Comparison of ENCODE assay signal across 14 mouse cellular contexts in genomic region chr1:31808074-31808473, GRCm38 (mm10).
DNase-seq lines count a peak whose midpoint lies in the region; ATAC-seq lines count a peak whose summit lies in the region.
"Had no signal": no experiment of that assay in that cellular context is flagged by ENCODE, and none has a peak within 500 bp of the region (broad histone marks: within the 10 kb centered on the region; RNA-seq: fewer than 3 reads in every experiment).

No protein-coding gene starts in this region.

- H3K9me3 ChIP-seq in forebrain, embryonic 13.5 days (replicated peaks): no peaks in the 10 kb centered on the region
- no peaks in the 10 kb centered on the region for H3K9me3 ChIP-seq in forebrain, embryonic 11.5 days (ENCODE audit: control insufficient read depth, low read length)
- no peaks in the 10 kb centered on the region for H3K9me3 ChIP-seq in embryonic facial prominence, embryonic 14.5 days (ENCODE audit: control insufficient read depth, low read length)
- H3K9me3 ChIP-seq: limb, embryonic 13.5 days; midbrain, embryonic 12.5 days had no signal

- ATAC-seq in forebrain, embryonic 13.5 days: peak; percentile 38; the same call in 1 of the 2 replicates
- no peak for ATAC-seq in forebrain, embryonic 11.5 days (replicated peaks; ENCODE audit: low FRiP score)
- no peak for ATAC-seq in embryonic facial prominence, embryonic 14.5 days (ENCODE audit: low read depth)
- no peak for ATAC-seq in granulocyte monocyte progenitor cell, adult 5-6 weeks (replicated peaks; ENCODE audit: poor library complexity, severe bottlenecking)
- ATAC-seq: inflammation-experienced regulatory T-cells, adult 6 months; lung, postnatal 0 days had no signal

- no peak for DNase-seq in forebrain, embryonic 11.5 days (ENCODE audit: low spot score)
- DNase-seq in left cerebral cortex, postnatal 4 days: peak; percentile 73
- DNase-seq in left cerebral cortex, adult 8-10 months (ENCODE audit: low spot score in 2 of 2): no peak
- DNase-seq in NIH3T3 (ENCODE audit: low read depth): peak; percentile 27
- DNase-seq in embryonic facial prominence, embryonic 14.5 days (ENCODE audit: low spot score): peak; percentile 8
- DNase-seq: gastrocnemius, adult 2 months; thymus, postnatal 14 days had no signal

- H3K9ac ChIP-seq in forebrain, embryonic 13.5 days: no peak overlapping the region
- no peak overlapping the region for H3K9ac ChIP-seq in forebrain, embryonic 11.5 days (ENCODE audit: low read length)
- no peak overlapping the region for H3K9ac ChIP-seq in embryonic facial prominence, embryonic 14.5 days (ENCODE audit: low read depth, low read length)
- H3K9ac ChIP-seq: heart, embryonic 13.5 days; limb, embryonic 13.5 days; midbrain, embryonic 12.5 days had no signal

- H3K4me2 ChIP-seq in forebrain, embryonic 13.5 days: no peak overlapping the region
- H3K4me2 ChIP-seq in forebrain, embryonic 11.5 days (ENCODE audit: low read depth, low read length, severe bottlenecking): no peak overlapping the region
- no peak overlapping the region for H3K4me2 ChIP-seq in embryonic facial prominence, embryonic 14.5 days (ENCODE audit: low read depth, low read length)
- H3K4me2 ChIP-seq: heart, embryonic 13.5 days; limb, embryonic 13.5 days; midbrain, embryonic 12.5 days had no signal

- H3K27me3 ChIP-seq in forebrain, embryonic 13.5 days: no peaks in the 10 kb centered on the region
- H3K27me3 ChIP-seq in forebrain, embryonic 11.5 days (ENCODE audit: control insufficient read depth, insufficient read depth, low read length): no peaks in the 10 kb centered on the region
- no peaks in the 10 kb centered on the region for H3K27me3 ChIP-seq in embryonic facial prominence, embryonic 14.5 days (replicated peaks; ENCODE audit: control insufficient read depth, insufficient read depth, low read length)
- H3K27me3 ChIP-seq: heart, embryonic 13.5 days; limb, embryonic 13.5 days; midbrain, embryonic 12.5 days had no signal

- intact Hi-C loops in left cerebral cortex, postnatal 4 days (cut with DNase I): no loop called here

- H3K4me3 ChIP-seq in forebrain, embryonic 13.5 days: no peak overlapping the region
- H3K4me3 ChIP-seq in forebrain, embryonic 11.5 days (ENCODE audit: low read depth, low read length): no peak overlapping the region
- H3K4me3 ChIP-seq in embryonic facial prominence, embryonic 14.5 days (ENCODE audit: low read depth, low read length): no peak overlapping the region
- H3K4me3 ChIP-seq: gastrocnemius, adult 2 months; heart, embryonic 13.5 days; limb, embryonic 13.5 days; midbrain, embryonic 12.5 days had no signal

- H3K27ac ChIP-seq in forebrain, embryonic 13.5 days: no peak overlapping the region
- no peak overlapping the region for H3K27ac ChIP-seq in forebrain, embryonic 11.5 days (ENCODE audit: low read depth, low read length)
- no peak overlapping the region for H3K27ac ChIP-seq in embryonic facial prominence, embryonic 14.5 days (replicated peaks; ENCODE audit: low read depth, low read length)
- H3K27ac ChIP-seq: gastrocnemius, adult 2 months; heart, embryonic 13.5 days; limb, embryonic 13.5 days; midbrain, embryonic 12.5 days had no signal

- H3K4me1 ChIP-seq in forebrain, embryonic 13.5 days: no peaks in the 10 kb centered on the region
- no peaks in the 10 kb centered on the region for H3K4me1 ChIP-seq in forebrain, embryonic 11.5 days (replicated peaks; ENCODE audit: control insufficient read depth, insufficient read depth, low read length)
- no peaks in the 10 kb centered on the region for H3K4me1 ChIP-seq in embryonic facial prominence, embryonic 14.5 days (ENCODE audit: control insufficient read depth, insufficient read depth, low read length)
- H3K4me1 ChIP-seq: heart, embryonic 13.5 days; limb, embryonic 13.5 days; midbrain, embryonic 12.5 days had no signal

- no peaks in the 10 kb centered on the region for H3K36me3 ChIP-seq in forebrain, embryonic 13.5 days (ENCODE audit: poor library complexity, severe bottlenecking)
- no peaks in the 10 kb centered on the region for H3K36me3 ChIP-seq in forebrain, embryonic 11.5 days (ENCODE audit: control insufficient read depth, insufficient read depth, low read length)
- H3K36me3 ChIP-seq in embryonic facial prominence, embryonic 14.5 days (ENCODE audit: control insufficient read depth, insufficient read depth, low read length): no peaks in the 10 kb centered on the region
- H3K36me3 ChIP-seq: heart, embryonic 13.5 days; limb, embryonic 13.5 days; midbrain, embryonic 12.5 days had no signal

- WGBS in forebrain, embryonic 13.5 days: 33% methylated on average over 2 of the region's 2 CpGs
- WGBS in forebrain, embryonic 11.5 days: 68% methylated on average over 2 of the region's 2 CpGs
- 52% methylated on average over 2 of the region's 2 CpGs for WGBS in embryonic facial prominence, embryonic 14.5 days

Comparison
In these comparisons a context has a peak if more than half of its experiments do, and no peak if none do; other contexts are left out.
1. DNase-seq: peak in left cerebral cortex, postnatal 4 days (single experiment), NIH3T3 (single experiment) and embryonic facial prominence, embryonic 14.5 days (single experiment); none in forebrain, embryonic 11.5 days (single experiment) and left cerebral cortex, adult 8-10 months (0 of 2).